Mouse (Mus musculus) olfactory bulb, adult 2 months (tissue): ENCODE measurements at regions not wholly inside any gene's neighbourhood (a gene's known extent, or its start where the extent isn't known, plus 50 kb on each side); places are given as distances from the start of the nearest gene placed in this dataset.

Experiments used
- CTCF ChIP-seq: fragments of 200-500 bp; IDR thresholded peaks from 2 replicates; pipeline ENCODE4 v1.5.1; 2012; ENCODE audit warnings: low read depth, mild to moderate bottlenecking, low read length, moderate library complexity; ENCODE audit not compliant: insufficient read depth
- POLR2A ChIP-seq: fragments of 200-500 bp; IDR thresholded peaks from 2 replicates; pipeline ENCODE4 v1.6.1; 2012; ENCODE audit warnings: mild to moderate bottlenecking, low read depth, low read length, moderate library complexity; ENCODE audit not compliant: insufficient read depth

GRCm38 (mm10) chr11:26683850-26684249 lies 90.1 kb upstream of the Vrk2 start:
- TF ChIP-seq POLR2A: no peak
- TF ChIP-seq CTCF: no peak
